In genomic region chr6:139599216-139599615, GRCm38 (mm10) we compare ENCODE assay signal across 29 mouse cellular contexts. TPM values are rescaled to one million over a fixed set of nuclear protein-coding genes. Genes with fewer than 3 reads are reported as not detected.
"Had no signal": no experiment of that assay in that cellular context is flagged by ENCODE, and none has a peak within 500 bp of the region (broad histone marks: within the 10 kb centered on the region; RNA-seq: fewer than 3 reads in every experiment).

No protein-coding gene starts in this region.

- H3K4me1 ChIP-seq: heart, embryonic 10.5 days; heart, embryonic 12.5 days; hindbrain, embryonic 10.5 days; hindbrain, embryonic 12.5 days; intestine, embryonic 15.5 days; limb, embryonic 15.5 days; liver, embryonic 13.5 days had no signal

- H3K27me3 ChIP-seq: heart, embryonic 12.5 days; hindbrain, embryonic 12.5 days; intestine, embryonic 15.5 days; limb, embryonic 13.5 days; limb, embryonic 15.5 days; liver, embryonic 13.5 days had no signal

- H3K27ac ChIP-seq: gastrocnemius, adult 2 months; heart, embryonic 10.5 days; hindbrain, embryonic 10.5 days; hindbrain, embryonic 12.5 days; hindbrain, embryonic 14.5 days; intestine, embryonic 15.5 days; layer of hippocampus, adult 2 months; limb, embryonic 13.5 days; liver, embryonic 13.5 days had no signal

- H3K36me3 ChIP-seq: heart, embryonic 10.5 days; heart, embryonic 12.5 days; hindbrain, embryonic 10.5 days; hindbrain, embryonic 12.5 days; intestine, embryonic 15.5 days; limb, embryonic 13.5 days; limb, embryonic 15.5 days; liver, embryonic 13.5 days had no signal

- H3K9ac ChIP-seq: heart, embryonic 12.5 days; hindbrain, embryonic 12.5 days; hindbrain, embryonic 14.5 days; intestine, embryonic 15.5 days; limb, embryonic 13.5 days; limb, embryonic 15.5 days; liver, embryonic 13.5 days had no signal

- H3K4me3 ChIP-seq: gastrocnemius, adult 2 months; heart, embryonic 10.5 days; heart, embryonic 12.5 days; hindbrain, embryonic 10.5 days; hindbrain, embryonic 12.5 days; intestine, embryonic 15.5 days; layer of hippocampus, adult 2 months; limb, embryonic 13.5 days; limb, embryonic 15.5 days; liver, embryonic 13.5 days had no signal

- H3K9me3 ChIP-seq: heart, embryonic 10.5 days; heart, embryonic 12.5 days; hindbrain, embryonic 10.5 days; hindbrain, embryonic 12.5 days; intestine, embryonic 15.5 days; limb, embryonic 13.5 days; limb, embryonic 15.5 days; liver, embryonic 13.5 days had no signal

- DNase-seq: gastrocnemius, adult 2 months; gastrocnemius, postnatal 10 days; gastrocnemius, postnatal 36 days; heart, adult 18-20 months; heart, postnatal 10 days; heart, postnatal 4 days; kidney, adult 18-20 months; kidney, adult 8-10 months; kidney, postnatal 10 days; kidney, postnatal 25 days; kidney, postnatal 4 days; left cerebral cortex, postnatal 4 days; liver, embryonic 13.5 days had no signal

- H3K4me2 ChIP-seq: heart, embryonic 12.5 days; hindbrain, embryonic 12.5 days; hindbrain, embryonic 14.5 days; intestine, embryonic 15.5 days; limb, embryonic 13.5 days; liver, embryonic 11.5 days; liver, embryonic 13.5 days had no signal

- ATAC-seq: hindbrain, embryonic 16.5 days; inflammation-experienced regulatory T-cells, adult 6 months; intestine, embryonic 15.5 days; intestine, postnatal 0 days had no signal

RNA-seq across cellular contexts. Expression of gene Pik3c2g, which starts 12.2 kb away (rescaled TPM):
- total RNA-seq: gastrocnemius, adult 2 months; gastrocnemius, postnatal 36 days; granulocyte monocyte progenitor cell, adult 5-6 weeks; heart, postnatal 10 days; heart, postnatal 25 days; heart, postnatal 4 days had no signal
- polyA plus RNA-seq: heart, embryonic 16.5 days had no signal
